Mouse (Mus musculus): ENCODE measurements around the gene Sap25. TPM values are rescaled to one million over a fixed set of nuclear protein-coding genes. Genes with fewer than 3 reads are reported as not detected.

The Sap25 gene
- total RNA-seq, 1 experiment: 12.0 TPM

GRCm38 (mm10) chr5:137642886-137643285, 1.8 kb downstream of the Sap25 start:
- Histone ChIP-seq H3K4me3 (ENCODE audit: insufficient read depth in 1 of 2, low read depth in 1 of 2, low read length in 2 of 2, poor library complexity in 1 of 2, severe bottlenecking in 1 of 2) (no peak overlapping the region), H3K9ac (ENCODE audit: insufficient read depth, low read depth, low read length, poor library complexity, severe bottlenecking) (no peak overlapping the region), H3K4me1 (ENCODE audit: control insufficient read depth in 2 of 2, insufficient read depth in 2 of 2, low read length in 2 of 2, poor library complexity in 1 of 2) (peaks cover 9 to 35% of the 10 kb centered on the region in 2 experiments; a peak in 3 of 4 replicates), H3K9me3 (ENCODE audit: control insufficient read depth, insufficient read depth, low read depth, low read length) (no peaks in the 10 kb centered on the region), H3K36me3 (ENCODE audit: control insufficient read depth, insufficient read depth, low read length, poor library complexity, severe bottlenecking) (peaks cover 27% of the 10 kb centered on the region), H3K27ac (ENCODE audit: insufficient read depth, low read depth, low read length, poor library complexity, severe bottlenecking) (no peak overlapping the region)
- DNase-seq (ENCODE audit: low read depth, low spot score): no peak
- in situ Hi-C loops (cut with MboI; ENCODE audit: low sequenced_read_pairs in 2 of 2, unreplicated experiment in 2 of 2): no loop called here
- TF ChIP-seq ZNF384 (IDR thresholded peaks at IDR 0.05; ENCODE audit: low read depth, low read length) (no peak), HCFC1 (IDR thresholded peaks at IDR 0.05; ENCODE audit: borderline replicate concordance, insufficient read depth, low read length) (no peak), MAFK (IDR thresholded peaks at IDR 0.05; ENCODE audit: insufficient read depth, low read depth, low read length) (no peak), CHD2 (IDR thresholded peaks at IDR 0.05; ENCODE audit: low read depth, low read length) (no peak)

GRCm38 (mm10) chr5:137644484-137644883, 3.4 kb downstream of the Sap25 start:
- Histone ChIP-seq H3K4me3 (ENCODE audit: insufficient read depth in 1 of 2, low read depth in 1 of 2, low read length in 2 of 2, poor library complexity in 1 of 2, severe bottlenecking in 1 of 2) (peak overlapping the region in 1 of 2 experiments; percentile 25; a peak in 1 of 4 replicates), H3K9ac (ENCODE audit: insufficient read depth, low read depth, low read length, poor library complexity, severe bottlenecking) (peak overlapping the region; percentile 29; the same call in 1 of the 2 replicates), H3K36me3 (ENCODE audit: control insufficient read depth, insufficient read depth, low read length, poor library complexity, severe bottlenecking) (peaks cover 15% of the 10 kb centered on the region; the same call in 1 of the 2 replicates), H3K9me3 (ENCODE audit: control insufficient read depth, insufficient read depth, low read depth, low read length) (no peaks in the 10 kb centered on the region), H3K27ac (ENCODE audit: insufficient read depth, low read depth, low read length, poor library complexity, severe bottlenecking) (no peak overlapping the region), H3K4me1 (ENCODE audit: control insufficient read depth in 2 of 2, insufficient read depth in 2 of 2, low read length in 2 of 2, poor library complexity in 1 of 2) (peaks cover 5 to 26% of the 10 kb centered on the region in 2 experiments; a peak in 2 of 4 replicates)
- in situ Hi-C loops (cut with MboI; ENCODE audit: low sequenced_read_pairs in 2 of 2, unreplicated experiment in 2 of 2): no loop called here
- no peak for DNase-seq (ENCODE audit: low read depth, low spot score)
- TF ChIP-seq HCFC1 (IDR thresholded peaks at IDR 0.05; ENCODE audit: borderline replicate concordance, insufficient read depth, low read length): no peak
- TF ChIP-seq CHD2 (IDR thresholded peaks at IDR 0.05; ENCODE audit: low read depth, low read length): no peak
- no peak for TF ChIP-seq ZC3H11A (IDR thresholded peaks at IDR 0.05; ENCODE audit: borderline replicate concordance, low read depth, low read length)
- no peak for TF ChIP-seq MAFK (IDR thresholded peaks at IDR 0.05; ENCODE audit: insufficient read depth, low read depth, low read length)
- TF ChIP-seq ZNF384 (IDR thresholded peaks at IDR 0.05; ENCODE audit: low read depth, low read length): no peak

GRCm38 (mm10) chr5:137645091-137645651, 4.0 kb downstream of the Sap25 start:
- in situ Hi-C loops (cut with MboI; ENCODE audit: low sequenced_read_pairs in 2 of 2, unreplicated experiment in 2 of 2): no loop called here
- peaks cover 8% of the 10 kb centered on the region; the same call in 1 of the 2 replicates for H3K36me3 ChIP-seq (ENCODE audit: control insufficient read depth, insufficient read depth, low read length, poor library complexity, severe bottlenecking)
- peaks cover 2 to 21% of the 10 kb centered on the region in 2 experiments; a peak in 2 of 4 replicates for H3K4me1 ChIP-seq (ENCODE audit: control insufficient read depth in 2 of 2, insufficient read depth in 2 of 2, low read length in 2 of 2, poor library complexity in 1 of 2)
- H3K4me3 ChIP-seq (ENCODE audit: insufficient read depth in 1 of 2, low read depth in 1 of 2, low read length in 2 of 2, poor library complexity in 1 of 2, severe bottlenecking in 1 of 2): peak overlapping the region; percentile 50 to 67
- no peaks in the 10 kb centered on the region for H3K9me3 ChIP-seq (ENCODE audit: control insufficient read depth, insufficient read depth, low read depth, low read length)
- no peak for TF ChIP-seq ZC3H11A (IDR thresholded peaks at IDR 0.05; ENCODE audit: borderline replicate concordance, low read depth, low read length)
- DNase-seq (ENCODE audit: low read depth, low spot score): no peak
- H3K9ac ChIP-seq (ENCODE audit: insufficient read depth, low read depth, low read length, poor library complexity, severe bottlenecking): peak overlapping the region; percentile 6
- no peak overlapping the region for H3K27ac ChIP-seq (ENCODE audit: insufficient read depth, low read depth, low read length, poor library complexity, severe bottlenecking)

- H3K9me3 ChIP-seq (ENCODE audit: control insufficient read depth, insufficient read depth, low read depth, low read length): no peaks in the 10 kb centered on the region
- H3K27ac ChIP-seq (ENCODE audit: insufficient read depth, low read depth, low read length, poor library complexity, severe bottlenecking): no peak within 1 kb of the TSS
These were observed 4.5 kb downstream of the Sap25 start, which contains the start of gene Irs3 for GRCm38 (mm10) chr5:137645652-137646091. Gene Irs3, minus strand, starts transcription at chr5:137645714.

More at GRCm38 (mm10) chr5:137645652-137646091, 4.5 kb downstream of the Sap25 start, which contains the start of gene Irs3:
- DNase-seq (ENCODE audit: low read depth, low spot score): no peak
- peaks cover 2 to 21% of the 10 kb centered on the region in 2 experiments; a peak in 2 of 4 replicates for H3K4me1 ChIP-seq (ENCODE audit: control insufficient read depth in 2 of 2, insufficient read depth in 2 of 2, low read length in 2 of 2, poor library complexity in 1 of 2)
- no peak for TF ChIP-seq MAFK (IDR thresholded peaks at IDR 0.05; ENCODE audit: insufficient read depth, low read depth, low read length)
- TF ChIP-seq ZNF384 (IDR thresholded peaks at IDR 0.05; ENCODE audit: low read depth, low read length): no peak
- TF ChIP-seq HCFC1 (IDR thresholded peaks at IDR 0.05; ENCODE audit: borderline replicate concordance, insufficient read depth, low read length): no peak
- TF ChIP-seq ZC3H11A (IDR thresholded peaks at IDR 0.05; ENCODE audit: borderline replicate concordance, low read depth, low read length): no peak
- TF ChIP-seq CHD2 (IDR thresholded peaks at IDR 0.05; ENCODE audit: low read depth, low read length): no peak
- H3K9ac ChIP-seq (ENCODE audit: insufficient read depth, low read depth, low read length, poor library complexity, severe bottlenecking): peak within 1 kb of the TSS; percentile 29
- H3K4me3 ChIP-seq (ENCODE audit: insufficient read depth in 1 of 2, low read depth in 1 of 2, low read length in 2 of 2, poor library complexity in 1 of 2, severe bottlenecking in 1 of 2): peak within 1 kb of the TSS; percentile 50 to 67
- in situ Hi-C loops (cut with MboI; ENCODE audit: low sequenced_read_pairs in 2 of 2, unreplicated experiment in 2 of 2): no loop called here
- peaks cover 8% of the 10 kb centered on the region; the same call in 1 of the 2 replicates for H3K36me3 ChIP-seq (ENCODE audit: control insufficient read depth, insufficient read depth, low read length, poor library complexity, severe bottlenecking)
